Mouse (Mus musculus) G1E (cell line): ENCODE measurements around the gene Slc24a3. TPM values are rescaled to one million over a fixed set of nuclear protein-coding genes. Genes with fewer than 3 reads are reported as not detected.

Experiments used
- ATAC-seq: 2 replicates; pipeline ENCODE4 v1.8.0; 2016; ENCODE audit warnings: mild to moderate bottlenecking; ENCODE audit not compliant: insufficient number of reproducible peaks, poor library complexity, low FRiP score, severe bottlenecking; ENCODE audit errors: extremely low read depth
- DNase-seq: peaks from one replicate; pipeline ENCODE4 v3.0.0; 2012; ENCODE audit warnings: low spot score
- H3K27me3 ChIP-seq: 2 replicates; pipeline ENCODE4 v1.6.1; 2012; ENCODE audit warnings: mild to moderate bottlenecking, low read length, inconsistent platforms; ENCODE audit not compliant: insufficient read depth
- H3K36me3 ChIP-seq: replicated peaks from 2 replicates; pipeline ENCODE3; 2012; ENCODE audit warnings: mild to moderate bottlenecking, inconsistent platforms
- H3K4me1 ChIP-seq: 2 replicates; pipeline ENCODE4 v1.6.1; 2012; ENCODE audit warnings: low read depth, low read length, inconsistent platforms, mixed read lengths; ENCODE audit not compliant: insufficient read depth
- H3K4me3 ChIP-seq: 2 replicates; pipeline ENCODE4 v1.5.1; 2012; ENCODE audit warnings: low read depth, mild to moderate bottlenecking, inconsistent platforms, low read length, moderate library complexity, mixed read lengths
- H3K9me3 ChIP-seq: replicated peaks from 2 replicates; pipeline ENCODE4 v1.6.1; 2012; ENCODE audit warnings: inconsistent platforms
- CTCF ChIP-seq: IDR thresholded peaks from 2 replicates; pipeline ENCODE4 v1.5.1; 2012; ENCODE audit warnings: low read depth, low read length, inconsistent platforms, mixed read lengths
- GATA1 ChIP-seq: IDR thresholded peaks from 2 replicates; pipeline ENCODE4 v1.6.1; 2012; ENCODE audit warnings: borderline replicate concordance, low read length, inconsistent platforms, mixed read lengths
- GATA2 ChIP-seq: IDR thresholded peaks from 2 replicates; pipeline ENCODE4 v1.6.1; 2012; ENCODE audit warnings: low read depth, low read length, inconsistent platforms, borderline replicate concordance
- POLR2AphosphoS5 ChIP-seq: IDR thresholded peaks from 2 replicates; pipeline ENCODE4 v1.6.1; 2012; ENCODE audit warnings: low read depth, low read length, inconsistent platforms; ENCODE audit not compliant: insufficient replicate concordance
- TAL1 ChIP-seq: conservative IDR thresholded peaks from 2 replicates; pipeline ENCODE4 v1.6.1; 2012; ENCODE audit warnings: low read depth, low read length, inconsistent platforms, mixed read lengths
- polyA plus RNA-seq: library from polyadenylated mRNA; stranded (reverse); fragments of >175 nt; gene quantifications from 2 replicates; pipeline ENCODE4 v1.2.3, GENCODE M21; 2012
- total RNA-seq, 2 experiments: library from RNA; stranded (forward) in 1 of 2; stranded (reverse) in 1 of 2; fragments of 200-1000 nt in 1 of 2; fragments of >200 nt in 1 of 2; fragmentation: Nextera tagmentation in 1 of 2; gene quantifications; 2 replicates each; pipeline ENCODE4 v1.2.3; 2014 to 2017

Slc24a3 gene
- total and polyA plus RNA-seq, 3 experiments = 0.16 TPM; not detected in 2

GRCm38 (mm10) chr2:145307231-145307883 lies 139.8 kb downstream of the Slc24a3 start:
- H3K27me3 ChIP-seq = no peaks in the 10 kb centered on the region
- TF ChIP-seq GATA2 = no peak
- H3K9me3 ChIP-seq = peaks cover 10% of the 10 kb centered on the region
- no peaks in the 10 kb centered on the region for H3K4me1 ChIP-seq
- no peak for ATAC-seq
- DNase-seq = no peak
- H3K36me3 ChIP-seq = no peaks in the 10 kb centered on the region
- H3K4me3 ChIP-seq = no peak overlapping the region

GRCm38 (mm10) chr2:145318916-145319315 lies 151.4 kb downstream of the Slc24a3 start:
- no peak for DNase-seq
- Histone ChIP-seq H3K4me3 (no peak overlapping the region), H3K4me1 (no peaks in the 10 kb centered on the region)

GRCm38 (mm10) chr2:145321287-145321686 lies 153.7 kb downstream of the Slc24a3 start:
- Histone ChIP-seq H3K36me3 (no peaks in the 10 kb centered on the region), H3K9me3 (peaks cover 30% of the 10 kb centered on the region), H3K4me1 (no peaks in the 10 kb centered on the region), H3K27me3 (no peaks in the 10 kb centered on the region), H3K4me3 (no peak overlapping the region)
- DNase-seq (no peak), ATAC-seq (no peak)
- no peak for TF ChIP-seq GATA1
- no peak for TF ChIP-seq CTCF
- TF ChIP-seq GATA2 = no peak
- no peak for TF ChIP-seq POLR2AphosphoS5
- no peak for TF ChIP-seq TAL1

More at GRCm38 (mm10) chr2:145318916-145319315, 151.4 kb downstream of the Slc24a3 start:
- no peak for ATAC-seq
- Histone ChIP-seq H3K36me3 (no peaks in the 10 kb centered on the region), H3K9me3 (peaks cover 21% of the 10 kb centered on the region), H3K27me3 (no peaks in the 10 kb centered on the region)
- no peak for TF ChIP-seq TAL1

GRCm38 (mm10) chr2:145321755-145322154 lies 154.2 kb downstream of the Slc24a3 start:
- Histone ChIP-seq H3K36me3 (no peaks in the 10 kb centered on the region), H3K4me1 (no peaks in the 10 kb centered on the region), H3K27me3 (no peaks in the 10 kb centered on the region), H3K9me3 (peaks cover 35% of the 10 kb centered on the region), H3K4me3 (no peak overlapping the region)
- TF ChIP-seq POLR2AphosphoS5 = no peak
- no peak for TF ChIP-seq GATA1
- no peak for TF ChIP-seq CTCF
- TF ChIP-seq GATA2 = no peak
- no peak for TF ChIP-seq TAL1
- ATAC-seq = no peak
- DNase-seq = no peak

GRCm38 (mm10) chr2:145324477-145324876 lies 156.9 kb downstream of the Slc24a3 start:
- Histone ChIP-seq H3K4me1 (no peaks in the 10 kb centered on the region), H3K36me3 (no peaks in the 10 kb centered on the region), H3K27me3 (no peaks in the 10 kb centered on the region), H3K9me3 (peaks cover 30% of the 10 kb centered on the region), H3K4me3 (no peak overlapping the region)
- ATAC-seq (no peak), DNase-seq (no peak)
- no peak for TF ChIP-seq GATA1
- no peak for TF ChIP-seq POLR2AphosphoS5
- no peak for TF ChIP-seq TAL1
- no peak for TF ChIP-seq CTCF
- no peak for TF ChIP-seq GATA2

- ATAC-seq (no peak), DNase-seq (no peak)
- Histone ChIP-seq H3K4me1 (no peaks in the 10 kb centered on the region), H3K27me3 (no peaks in the 10 kb centered on the region), H3K9me3 (peaks cover 32% of the 10 kb centered on the region), H3K4me3 (no peak overlapping the region), H3K36me3 (no peaks in the 10 kb centered on the region)
- TF ChIP-seq GATA2 = no peak
- no peak for TF ChIP-seq TAL1
- TF ChIP-seq POLR2AphosphoS5 = no peak
- no peak for TF ChIP-seq CTCF
- TF ChIP-seq GATA1 = no peak
Observed at GRCm38 (mm10) chr2:145325852-145326251, 158.3 kb downstream of the Slc24a3 start.

GRCm38 (mm10) chr2:145326544-145326943 lies 159.0 kb downstream of the Slc24a3 start:
- no peak for ATAC-seq
- no peak overlapping the region for H3K4me3 ChIP-seq
- peaks cover 27% of the 10 kb centered on the region for H3K9me3 ChIP-seq

More at GRCm38 (mm10) chr2:145326544-145326943, 159.0 kb downstream of the Slc24a3 start:
- DNase-seq = no peak
- no peaks in the 10 kb centered on the region for H3K36me3 ChIP-seq
- no peaks in the 10 kb centered on the region for H3K4me1 ChIP-seq
- no peaks in the 10 kb centered on the region for H3K27me3 ChIP-seq
- TF ChIP-seq TAL1 (no peak), GATA2 (no peak), POLR2AphosphoS5 (no peak), GATA1 (no peak), CTCF (no peak)
